10 mouse cellular contexts compared by ENCODE assay signal in the genomic region with DNA sequence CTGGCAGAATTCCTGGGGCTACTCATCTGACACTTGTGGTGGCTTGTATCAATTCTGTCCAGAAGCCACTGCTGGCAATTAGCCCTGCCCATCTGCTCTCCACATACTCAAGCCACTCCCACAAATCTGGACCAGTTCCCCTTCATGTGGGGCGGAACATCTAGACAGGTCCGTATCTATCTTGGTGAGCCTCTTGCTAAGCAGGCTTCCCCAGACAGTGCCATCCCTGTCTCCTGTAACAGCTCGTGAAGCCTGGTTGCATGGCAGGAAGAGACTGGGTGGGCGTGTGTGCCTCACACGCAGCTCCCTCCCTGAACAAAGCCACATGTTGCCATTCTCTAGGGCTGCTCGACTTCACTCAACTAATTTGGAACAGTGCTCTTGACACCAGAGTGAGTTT.
DNase-seq lines count a peak whose midpoint lies in the region; ATAC-seq and TF ChIP-seq lines count a peak whose summit lies in the region.
"Had no signal": no experiment of that assay in that cellular context is flagged by ENCODE, and none has a peak within 500 bp of the region (broad histone marks: within the 10 kb centered on the region; RNA-seq: fewer than 3 reads in every experiment).

No protein-coding gene starts in this region.

- H3K36me3 ChIP-seq in forebrain, embryonic 16.5 days (ENCODE audit: control insufficient read depth, insufficient read depth) = no peaks in the 10 kb centered on the region
- H3K36me3 ChIP-seq: midbrain, embryonic 12.5 days had no signal

- no peaks in the 10 kb centered on the region for H3K27me3 ChIP-seq in forebrain, embryonic 16.5 days (replicated peaks; ENCODE audit: control insufficient read depth, insufficient read depth, low read length)

- peak; percentile 81 for DNase-seq in MN1 (ENCODE audit: low spot score)
- peak; percentile 15 for DNase-seq in cerebellum, adult 11 months
- DNase-seq in left cerebral cortex, adult 2 months (ENCODE audit: extremely low spot score in 1 of 2, low spot score in 2 of 2) = peak; percentile 45 to 62
- DNase-seq in thymus, postnatal 10 days (ENCODE audit: low spot score in 2 of 2) = no peak
- no peak for DNase-seq in adrenal gland, postnatal 4 days (ENCODE audit: low spot score in 2 of 2)
- DNase-seq in kidney, adult 11 months = no peak
- DNase-seq: heart, adult 18-20 months; spleen, adult 18-20 months had no signal

- 56% methylated on average over 6 of the region's 6 CpGs for WGBS in forebrain, embryonic 16.5 days

- H3K9ac ChIP-seq in forebrain, embryonic 16.5 days (replicated peaks; ENCODE audit: low read depth, low read length) = no peak overlapping the region
- H3K9ac ChIP-seq: midbrain, embryonic 12.5 days had no signal

- H3K4me2 ChIP-seq in forebrain, embryonic 16.5 days (ENCODE audit: low read length) = no peak overlapping the region
- H3K4me2 ChIP-seq: midbrain, embryonic 12.5 days had no signal

- TF ChIP-seq CTCF in left cerebral cortex, adult 2 months (IDR thresholded peaks at IDR 0.05) = no peak

- intact Hi-C loops in left cerebral cortex, adult 2 months (cut with DNase I) = loop anchor here (5.0 kb wide), 1 partner anchor 201 kb away; no protein-coding TSS in a partner anchor

- H3K9me3 ChIP-seq in forebrain, embryonic 16.5 days (ENCODE audit: control insufficient read depth, low read length) = no peaks in the 10 kb centered on the region
- H3K9me3 ChIP-seq: midbrain, embryonic 12.5 days had no signal

- no peak overlapping the region for H3K27ac ChIP-seq in forebrain, embryonic 16.5 days (ENCODE audit: low read length)
- no peak overlapping the region for H3K27ac ChIP-seq in left cerebral cortex, adult 2 months
- H3K27ac ChIP-seq: midbrain, embryonic 12.5 days had no signal

- no peak overlapping the region for H3K4me3 ChIP-seq in forebrain, embryonic 16.5 days (replicated peaks; ENCODE audit: low read length)
- no peak overlapping the region for H3K4me3 ChIP-seq in left cerebral cortex, adult 2 months
- H3K4me3 ChIP-seq: midbrain, embryonic 12.5 days had no signal

- ATAC-seq in forebrain, embryonic 16.5 days = peak; percentile 21; the same call in 1 of the 2 replicates

- H3K4me1 ChIP-seq in forebrain, embryonic 16.5 days (replicated peaks; ENCODE audit: control insufficient read depth, insufficient read depth, low read length) = peaks cover 18% of the 10 kb centered on the region

Comparison
In these comparisons a context has a peak if more than half of its experiments do, and no peak if none do; other contexts are left out.
1. DNase-seq: peak in MN1 (single experiment), cerebellum, adult 11 months (single experiment) and left cerebral cortex, adult 2 months (2 of 2); none in thymus, postnatal 10 days (0 of 2), adrenal gland, postnatal 4 days (0 of 2) and kidney, adult 11 months (single experiment).